Mouse (Mus musculus) lung, postnatal 0 days (tissue): Measurements from ENCODE around the gene Gpr37l1.

Source experiments
- CTCF ChIP-seq: IDR thresholded peaks from 2 replicates; pipeline ENCODE4 v1.5.1; 2016; ENCODE audit warnings: antibody characterized with exemption, mild to moderate bottlenecking
- EP300 ChIP-seq: IDR thresholded peaks from 2 replicates; pipeline ENCODE4 v1.6.1; 2016; ENCODE audit warnings: antibody characterized with exemption, mild to moderate bottlenecking, control low read depth

GRCm38 (mm10) chr1:135178863-135179262 is 11.4 kb upstream of the Gpr37l1 start:
- TF ChIP-seq EP300, result no peak
- TF ChIP-seq CTCF, result no peak
